Mouse (Mus musculus) layer of hippocampus, adult 2 months (tissue): ENCODE data around the gene Prss57. TPM values are rescaled to one million over a fixed set of nuclear protein-coding genes. Genes with fewer than 3 reads are reported as not detected.
"Not testable (repeated sequence)": the region's sequence is repeated elsewhere in the genome, so short reads cannot be mapped to it uniquely, and the experiment has no call there.

ENCODE experiments used
- DNase-seq, 2 experiments: peaks; one replicate each; pipeline ENCODE4 v3.0.0; 2022; ENCODE audit warnings: low spot score in 2 of 2
- H3K27ac ChIP-seq: fragments of 200-600 bp; 2 replicates; pipeline ENCODE4 v1.8.1; 2022
- H3K4me3 ChIP-seq: fragments of 200-600 bp; 2 replicates; pipeline ENCODE4 v1.8.1; 2022; ENCODE audit warnings: mild to moderate bottlenecking
- CTCF ChIP-seq: fragments of 200-600 bp; conservative IDR thresholded peaks from 2 replicates; pipeline ENCODE4 v1.8.1; 2022; ENCODE audit warnings: antibody characterized with exemption, mild to moderate bottlenecking, moderate library complexity
- total RNA-seq, 2 experiments: library from RNA; stranded (reverse); gene quantifications; 2 replicates each; pipeline ENCODE4 v1.2.3; 2021

The Prss57 gene
- total RNA-seq, 2 experiments from 2014 or later, result 0.26 to 0.37 TPM

GRCm38 (mm10) chr10:79773208-79773607 lies 17.6 kb downstream of the Prss57 start:
- no peak overlapping the region for H3K27ac ChIP-seq
- no peak for TF ChIP-seq CTCF
- no peak for DNase-seq
- H3K4me3 ChIP-seq, result no peak overlapping the region

GRCm38 (mm10) chr10:79772320-79772719 lies 18.4 kb downstream of the Prss57 start:
- DNase-seq, result no peak
- H3K4me3 ChIP-seq, result no peak overlapping the region
- TF ChIP-seq CTCF, result peak; percentile 50
- no peak overlapping the region for H3K27ac ChIP-seq

- no peak overlapping the region for H3K4me3 ChIP-seq
- no peak for DNase-seq
- H3K27ac ChIP-seq, result no peak overlapping the region
- no peak for TF ChIP-seq CTCF
These were observed 21.4 kb downstream of the Prss57 start for GRCm38 (mm10) chr10:79769329-79769728.

GRCm38 (mm10) chr10:79768400-79768799 lies 22.4 kb downstream of the Prss57 start:
- peak; percentile 65 to 81 for DNase-seq
- Histone ChIP-seq H3K4me3 (peak overlapping the region; percentile 94), H3K27ac (peak overlapping the region; percentile 97)
- TF ChIP-seq CTCF, result peak; percentile 89

- no peak for TF ChIP-seq CTCF
- Histone ChIP-seq H3K27ac (peak overlapping the region; percentile 97), H3K4me3 (peak overlapping the region; percentile 94)
- peak; percentile 96 to 97 for DNase-seq
These were observed 23.2 kb downstream of the Prss57 start for GRCm38 (mm10) chr10:79767372-79768244.

- Histone ChIP-seq H3K4me3 (peak within 1 kb of the TSS; percentile 94), H3K27ac (peak within 1 kb of the TSS; percentile 97)
- peak; percentile 97 to 98 for DNase-seq
- TF ChIP-seq CTCF, result no peak
These were observed 24.0 kb downstream of the Prss57 start, which contains the start of gene Rnf126 for GRCm38 (mm10) chr10:79766508-79767325. TSS of gene Rnf126 (minus strand) at chr10:79766952.

GRCm38 (mm10) chr10:79766001-79766507 lies 24.7 kb downstream of the Prss57 start:
- Histone ChIP-seq H3K4me3 (peak overlapping the region; percentile 94), H3K27ac (peak overlapping the region; percentile 97)
- DNase-seq, result no peak
- no peak for TF ChIP-seq CTCF

- peak overlapping the region; percentile 94 for H3K4me3 ChIP-seq
- DNase-seq, result no peak
- H3K27ac ChIP-seq, result no peak overlapping the region
- no peak for TF ChIP-seq CTCF
These were observed 25.5 kb downstream of the Prss57 start for GRCm38 (mm10) chr10:79765228-79765745.

GRCm38 (mm10) chr10:79764234-79764633 lies 26.5 kb downstream of the Prss57 start:
- DNase-seq, result no peak
- no peak for TF ChIP-seq CTCF
- Histone ChIP-seq H3K4me3 (no peak overlapping the region), H3K27ac (no peak overlapping the region)

GRCm38 (mm10) chr10:79762875-79763274 lies 27.9 kb downstream of the Prss57 start:
- Histone ChIP-seq H3K4me3 (no peak overlapping the region), H3K27ac (no peak overlapping the region)
- DNase-seq, result no peak
- no peak for TF ChIP-seq CTCF

GRCm38 (mm10) chr10:79760603-79761143 lies 30.1 kb downstream of the Prss57 start:
- no peak for DNase-seq
- TF ChIP-seq CTCF, result no peak
- H3K27ac ChIP-seq, result no peak overlapping the region
- H3K4me3 ChIP-seq, result no peak overlapping the region

- not testable (repeated sequence) for H3K27ac ChIP-seq, DNase-seq
These were observed 31.1 kb downstream of the Prss57 start for GRCm38 (mm10) chr10:79759675-79760074.

GRCm38 (mm10) chr10:79756660-79757059 lies 34.1 kb downstream of the Prss57 start:
- DNase-seq, result no peak
- Histone ChIP-seq H3K27ac (no peak overlapping the region), H3K4me3 (no peak overlapping the region)
- TF ChIP-seq CTCF, result no peak

More at GRCm38 (mm10) chr10:79759675-79760074, 31.1 kb downstream of the Prss57 start:
- not testable (repeated sequence) for H3K4me3 ChIP-seq
